Mouse (Mus musculus) lung, adult 2 months (tissue): ENCODE data around the gene Prex1.

Experiments used
- CTCF ChIP-seq: fragments of 200-500 bp; IDR thresholded peaks from 2 replicates; pipeline ENCODE4 v1.5.1; 2011; ENCODE audit warnings: mild to moderate bottlenecking, low read length, control low read depth; ENCODE audit not compliant: insufficient read depth
- POLR2A ChIP-seq: fragments of 200-500 bp; IDR thresholded peaks from 2 replicates; pipeline ENCODE4 v1.6.1; 2011; ENCODE audit warnings: low read depth, mild to moderate bottlenecking, control low read depth, low read length, borderline replicate concordance; ENCODE audit errors: extremely low read depth

DNA sequence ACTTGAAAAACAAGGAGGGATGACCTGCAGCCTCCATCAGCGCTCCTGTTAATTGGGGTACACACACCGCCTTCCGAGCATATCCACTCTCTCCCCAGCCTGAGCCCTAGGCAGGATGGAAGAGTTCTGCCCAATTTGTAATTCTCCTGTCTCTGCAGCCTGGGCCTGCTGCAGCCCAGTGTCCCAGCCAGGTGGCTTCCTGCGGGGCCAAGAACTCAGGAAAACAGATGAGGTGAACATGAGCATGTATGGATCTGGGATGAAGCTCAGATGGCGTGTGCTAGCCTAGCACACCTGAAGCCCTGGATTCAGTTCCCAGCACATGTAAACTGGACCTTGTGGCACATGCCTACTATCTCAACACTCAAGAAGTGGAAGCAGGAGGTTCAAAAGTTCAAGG is 192.2 kb downstream of the Prex1 start:
- TF ChIP-seq CTCF, result no peak
- no peak for TF ChIP-seq POLR2A
